Mouse (Mus musculus) adrenal gland, postnatal 36 days (tissue): ENCODE data around the gene Akr1c19. TPM values are rescaled to one million over a fixed set of nuclear protein-coding genes. Genes with fewer than 3 reads are reported as not detected.

Experiments
- DNase-seq, 2 experiments: peaks; one replicate each; pipeline ENCODE4 v3.0.0; 2021; ENCODE audit warnings: mixed read lengths in 1 of 2
- total RNA-seq, 2 experiments: library from RNA; stranded (reverse); gene quantifications; 2 replicates each; pipeline ENCODE4 v1.2.3; 2021

Gene Akr1c19
- total RNA-seq, 2 experiments from 2014 or later = 0.23 to 0.76 TPM

DNA sequence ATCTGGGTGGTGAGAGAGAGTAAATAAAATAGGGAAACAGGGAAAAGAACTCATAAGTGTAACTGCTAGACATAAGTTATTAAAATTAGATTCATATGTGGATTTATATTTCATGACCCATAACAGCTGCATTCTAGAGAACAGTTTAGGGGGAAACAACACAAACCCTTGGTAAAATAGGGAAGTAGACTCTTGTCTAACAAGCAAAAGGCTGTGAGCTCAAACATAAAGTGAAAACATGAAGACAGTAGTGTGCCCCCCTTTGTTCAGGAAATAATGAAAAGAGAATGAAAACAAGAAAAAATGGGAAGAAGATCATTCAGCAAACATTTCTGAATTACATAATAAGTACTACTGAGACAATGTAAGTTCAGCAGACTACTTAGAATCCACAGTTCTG is 42.4 kb downstream of the Akr1c19 start:
- no peak for DNase-seq

DNA sequence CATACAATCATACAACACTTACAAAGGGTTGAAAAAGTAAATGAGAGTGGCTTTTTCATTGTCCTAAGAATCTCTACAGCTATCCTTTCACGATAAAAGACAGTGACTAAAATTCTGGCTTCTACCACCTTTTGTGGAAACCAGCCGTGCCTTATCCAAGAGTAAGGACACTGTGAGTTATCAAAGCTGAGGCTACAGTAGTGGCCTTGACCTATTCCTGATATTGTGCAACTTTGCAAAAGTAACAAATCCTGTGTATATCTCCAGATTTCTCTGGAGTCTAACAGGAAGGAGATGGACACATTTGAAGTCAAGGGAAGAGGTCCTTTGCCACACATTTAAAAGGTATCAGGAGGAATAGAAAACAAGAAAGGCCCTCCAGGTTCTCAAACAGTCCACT is 49.0 kb downstream of the Akr1c19 start:
- DNase-seq = peak in 1 of 2 experiments; percentile 4

DNA sequence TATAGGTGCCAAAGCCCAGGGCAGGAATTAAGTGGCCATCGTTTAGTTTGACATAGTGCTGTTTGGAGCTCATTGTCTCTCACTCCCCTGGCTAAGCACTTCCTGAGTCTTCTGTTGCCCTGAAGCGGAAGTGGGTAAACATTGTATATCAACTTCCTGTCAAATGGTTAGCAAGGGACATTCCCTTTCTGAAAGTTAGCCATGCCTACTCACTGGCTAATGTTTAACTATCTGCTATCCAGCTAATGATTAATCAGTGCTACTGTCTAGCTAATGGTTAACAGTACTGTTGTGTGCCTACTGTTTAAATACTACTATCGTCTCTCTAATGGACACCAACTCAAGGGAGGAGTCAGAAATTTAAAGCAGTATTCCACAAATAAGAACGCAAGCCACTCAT is 50.8 kb downstream of the Akr1c19 start, which contains the start of gene Akr1c12:
TSS of gene Akr1c12 (minus strand) at position 150 of the 400 bp plus-strand sequence.
- no peak for DNase-seq

DNA sequence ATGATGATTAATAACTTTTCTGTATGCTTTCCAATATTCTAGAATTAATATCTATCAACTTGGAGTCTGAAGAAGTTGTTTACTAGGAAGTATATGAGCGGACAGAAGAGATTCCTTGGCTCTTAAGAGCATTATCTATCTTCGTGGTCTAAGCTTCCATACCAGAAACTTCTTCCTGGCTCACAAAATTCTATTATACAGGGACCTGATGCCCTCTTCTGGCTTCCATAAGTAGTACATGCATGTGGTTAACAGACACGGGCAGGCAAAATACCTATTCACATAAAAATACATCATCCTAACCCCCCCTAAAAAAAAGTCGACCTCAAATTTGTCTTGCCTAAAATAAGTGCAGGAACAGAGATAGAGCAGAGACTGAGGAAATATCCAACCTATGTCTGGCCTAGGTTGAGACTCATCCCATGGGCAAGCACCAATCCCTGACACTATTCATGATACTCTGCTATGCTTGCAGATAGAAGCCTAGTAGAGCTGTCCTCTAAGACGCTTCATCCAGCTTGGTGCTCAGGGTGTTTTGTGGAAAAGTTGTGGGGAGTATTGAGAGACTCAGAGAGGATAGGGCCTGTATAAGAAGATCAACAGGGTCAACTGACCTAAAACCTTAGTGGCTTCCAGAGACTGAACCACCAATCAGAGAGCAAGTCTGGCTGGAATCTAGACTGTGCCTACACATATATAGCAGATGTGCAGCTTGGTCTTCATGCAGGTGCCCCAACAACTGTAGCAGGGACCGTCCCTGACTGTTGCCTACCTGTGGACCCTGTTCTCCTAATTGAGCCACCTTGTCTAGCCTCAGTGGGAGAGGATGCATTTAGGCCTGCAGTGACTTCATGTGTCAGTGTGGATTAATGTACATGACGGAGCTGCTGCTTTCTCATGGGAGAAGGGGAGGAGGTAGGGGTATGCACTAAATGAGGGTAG is 53.2 kb downstream of the Akr1c19 start:
- peak; percentile 12 to 38 for DNase-seq

DNA sequence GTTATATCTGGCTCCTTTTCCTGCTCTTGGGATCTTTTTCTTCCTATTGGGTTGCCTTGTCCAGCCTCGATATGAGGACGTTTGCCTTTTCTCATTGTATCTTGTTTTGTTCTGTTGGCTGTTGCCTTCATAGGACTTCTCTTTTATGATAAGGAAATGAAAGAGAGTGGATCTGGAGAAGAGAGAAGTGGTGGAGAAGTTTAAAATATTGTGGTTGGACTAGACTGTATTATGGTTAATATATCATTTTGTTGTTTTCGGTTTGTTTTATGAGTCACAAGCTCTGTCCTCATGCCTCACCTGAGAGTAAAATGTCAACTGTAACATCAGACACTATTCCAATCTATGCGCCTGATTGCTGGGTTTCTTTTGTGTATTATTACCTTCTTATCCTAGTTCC is 68.5 kb downstream of the Akr1c19 start:
- no peak for DNase-seq

Other genes starting within 250 kb of the Akr1c19 start
- gene Akr1c14, start 179.7 kb upstream of the Akr1c19 start, total RNA-seq = under 1 TPM; 0.89 TPM
- gene Akr1c18, start 78.0 kb upstream of the Akr1c19 start, total RNA-seq = 1,000 to 10,000 TPM in 1 of 2 experiments, 1 to 10 TPM in 1; 5.3 to 6,001 TPM
- gene Akr1c13, start 37.5 kb upstream of the Akr1c19 start, total RNA-seq = 10 to 100 TPM in 1 of 2 experiments, 1 to 10 TPM in 1; 8.8 to 40.6 TPM
- gene Akr1c12, start 50.7 kb downstream of the Akr1c19 start, total RNA-seq = under 1 TPM; 0.26 to 0.59 TPM
- gene Akr1c6, start 205.6 kb downstream of the Akr1c19 start, total RNA-seq = not detected